19 mouse cellular contexts compared by ENCODE assay signal in genomic region chr2:135667496-135667895, GRCm38 (mm10).
"Had no signal": no experiment of that assay in that cellular context is flagged by ENCODE, and none has a peak within 500 bp of the region (broad histone marks: within the 10 kb centered on the region; RNA-seq: fewer than 3 reads in every experiment).

No protein-coding gene starts in this region.

- H3K27me3 ChIP-seq: liver, embryonic 15.5 days; midbrain, embryonic 12.5 days; neural tube, embryonic 13.5 days; neural tube, embryonic 15.5 days had no signal

- H3K9ac ChIP-seq: liver, embryonic 15.5 days; lung, embryonic 14.5 days; midbrain, embryonic 12.5 days; neural tube, embryonic 13.5 days; neural tube, embryonic 15.5 days had no signal

- H3K27ac ChIP-seq: liver, embryonic 15.5 days; midbrain, embryonic 10.5 days; midbrain, embryonic 12.5 days; neural tube, embryonic 13.5 days; neural tube, embryonic 15.5 days had no signal

- H3K36me3 ChIP-seq: liver, embryonic 15.5 days; midbrain, embryonic 12.5 days; neural tube, embryonic 15.5 days had no signal

- H3K4me2 ChIP-seq: liver, embryonic 15.5 days; lung, embryonic 14.5 days; midbrain, embryonic 12.5 days; neural tube, embryonic 13.5 days; neural tube, embryonic 15.5 days had no signal

- H3K9me3 ChIP-seq: liver, embryonic 15.5 days; midbrain, embryonic 10.5 days; midbrain, embryonic 12.5 days; neural tube, embryonic 13.5 days; neural tube, embryonic 15.5 days had no signal

- H3K4me1 ChIP-seq: liver, embryonic 15.5 days; midbrain, embryonic 10.5 days; midbrain, embryonic 12.5 days; neural tube, embryonic 13.5 days; neural tube, embryonic 15.5 days had no signal

- H3K4me3 ChIP-seq: liver, embryonic 15.5 days; midbrain, embryonic 10.5 days; midbrain, embryonic 12.5 days; myocyte; neural tube, embryonic 13.5 days; neural tube, embryonic 15.5 days had no signal

- ATAC-seq: midbrain, embryonic 16.5 days had no signal

- DNase-seq: lung, adult 18-20 months; lung, embryonic 14.5 days; lung, postnatal 10 days; lung, postnatal 4 days; midbrain, embryonic 14.5 days; retina, postnatal 1 day; right cerebral cortex, postnatal 14 days; right cerebral cortex, postnatal 4 days; spleen, adult 18-20 months; thymus, adult 2 months; thymus, postnatal 25 days; thymus, postnatal 4 days had no signal
